Mouse (Mus musculus) monocyte, adult 5-6 weeks (primary cell): ENCODE data around the gene Mfap3. TPM values are rescaled to one million over a fixed set of nuclear protein-coding genes. Genes with fewer than 3 reads are reported as not detected.
A peak's percentile ranks its signal among the peaks of the same experiment; 100 is the strongest.

ENCODE experiments used
- ATAC-seq: fragments of 153-309, 156-312 bp; replicated peaks from 2 replicates; pipeline ENCODE4 v1.8.0; 2017; ENCODE audit warnings: mild to moderate bottlenecking; ENCODE audit not compliant: low TSS enrichment, insufficient number of reproducible peaks, severe bottlenecking, poor library complexity, low FRiP score
- total RNA-seq: library from RNA; stranded (forward); fragments of 200-1000, 200-491, 200-594 nt; gene quantifications from 3 replicates; pipeline ENCODE4 v1.2.3, GENCODE M21; 2017

Gene Mfap3
- total RNA-seq = 33.6 to 36.5 TPM (median 36.0 TPM) in 3 replicates

GRCm38 (mm10) chr11:57518091-57518750, at the start of gene Mfap3, which contains the start of gene Fam114a2:
Gene Mfap3 (plus strand): TSS chr11:57518664.
Gene Fam114a2 (minus strand): TSS chr11:57518617.
- peak; percentile 94 for ATAC-seq

- ATAC-seq = no peak
Measured at GRCm38 (mm10) chr11:57468706-57469105, 49.8 kb upstream of the Mfap3 start.

- no peak for ATAC-seq
Measured at GRCm38 (mm10) chr11:57470056-57470455, 48.4 kb upstream of the Mfap3 start.

- ATAC-seq = no peak
Measured at GRCm38 (mm10) chr11:57470979-57471378, 47.5 kb upstream of the Mfap3 start.

GRCm38 (mm10) chr11:57474296-57474941, 44.0 kb upstream of the Mfap3 start:
- ATAC-seq = no peak

- no peak for ATAC-seq
Measured at GRCm38 (mm10) chr11:57475119-57475518, 43.3 kb upstream of the Mfap3 start.

GRCm38 (mm10) chr11:57478077-57478476, 40.4 kb upstream of the Mfap3 start:
- ATAC-seq = no peak

GRCm38 (mm10) chr11:57488436-57488835, 30.0 kb upstream of the Mfap3 start:
- no peak for ATAC-seq

GRCm38 (mm10) chr11:57496462-57497039, 21.9 kb upstream of the Mfap3 start:
- ATAC-seq = no peak

- no peak for ATAC-seq
Measured at GRCm38 (mm10) chr11:57497701-57498100, 20.8 kb upstream of the Mfap3 start.

GRCm38 (mm10) chr11:57498215-57498614, 20.2 kb upstream of the Mfap3 start:
- no peak for ATAC-seq

- no peak for ATAC-seq
Measured at GRCm38 (mm10) chr11:57503155-57503554, 15.3 kb upstream of the Mfap3 start.

GRCm38 (mm10) chr11:57506899-57507298, 11.6 kb upstream of the Mfap3 start:
- ATAC-seq = no peak

GRCm38 (mm10) chr11:57515218-57515617, 3.2 kb upstream of the Mfap3 start:
- no peak for ATAC-seq

GRCm38 (mm10) chr11:57516946-57517441, 1.5 kb upstream of the Mfap3 start:
- ATAC-seq = no peak

- peak; percentile 60; the same call in 1 of the 2 replicates for ATAC-seq
Measured at GRCm38 (mm10) chr11:57518751-57519148, 286 bp downstream of the Mfap3 start.

GRCm38 (mm10) chr11:57519304-57519703, 840 bp downstream of the Mfap3 start:
- ATAC-seq = no peak

- ATAC-seq = no peak
Measured at GRCm38 (mm10) chr11:57521206-57521605, 2.7 kb downstream of the Mfap3 start.

- no peak for ATAC-seq
Measured at GRCm38 (mm10) chr11:57522046-57522445, 3.6 kb downstream of the Mfap3 start.

- ATAC-seq = no peak
Measured at GRCm38 (mm10) chr11:57523418-57523817, 5.0 kb downstream of the Mfap3 start.
